Mouse (Mus musculus): Measurements from ENCODE around the gene Hist1h2ab. TPM values are rescaled to one million over a fixed set of nuclear protein-coding genes. Genes with fewer than 3 reads are reported as not detected.

The Hist1h2ab gene
- polyA plus RNA-seq, 1 experiment from 2014 or later, result 20.4 TPM

DNA sequence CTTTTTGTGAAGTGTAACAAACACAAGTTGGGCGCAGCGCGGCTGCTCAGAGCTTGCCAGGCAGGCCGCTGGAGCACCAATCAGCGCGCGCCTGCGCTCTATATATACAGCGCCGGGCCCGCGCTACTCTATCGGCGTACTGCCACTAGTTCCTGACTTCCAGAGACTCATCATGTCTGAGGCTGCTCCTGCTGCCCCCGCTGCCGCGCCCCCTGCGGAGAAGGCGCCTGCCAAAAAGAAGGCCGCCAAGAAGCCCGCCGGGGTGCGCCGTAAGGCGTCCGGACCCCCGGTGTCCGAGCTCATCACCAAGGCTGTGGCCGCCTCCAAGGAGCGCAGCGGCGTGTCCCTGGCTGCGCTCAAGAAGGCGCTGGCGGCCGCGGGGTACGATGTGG is 12.3 kb upstream of the Hist1h2ab start, which contains the start of gene Hist1h1c:
Gene Hist1h1c, plus strand, starts transcription at position 132 of the 392 bp plus-strand sequence.
- Histone ChIP-seq H3K27ac (peak within 1 kb of the TSS; percentile 99), H3K27me3 (no peaks in the 10 kb centered on the region), H3K4me1 (replicated peaks) (peaks cover 19% of the 10 kb centered on the region), H3K9me3 (replicated peaks) (no peaks in the 10 kb centered on the region), H3K36me3 (no peaks in the 10 kb centered on the region), H3K4me2 (peak within 1 kb of the TSS; percentile 97), H3K9ac (peak within 1 kb of the TSS; percentile 92), H3K4me3 (peak within 1 kb of the TSS; percentile 74)
- under 1% methylated on average over 38 of the region's 38 CpGs for WGBS
- ATAC-seq (replicated peaks; ENCODE audit: insufficient number of reproducible peaks, insufficient read depth, low FRiP score, low read depth), result peak; percentile 91

DNA sequence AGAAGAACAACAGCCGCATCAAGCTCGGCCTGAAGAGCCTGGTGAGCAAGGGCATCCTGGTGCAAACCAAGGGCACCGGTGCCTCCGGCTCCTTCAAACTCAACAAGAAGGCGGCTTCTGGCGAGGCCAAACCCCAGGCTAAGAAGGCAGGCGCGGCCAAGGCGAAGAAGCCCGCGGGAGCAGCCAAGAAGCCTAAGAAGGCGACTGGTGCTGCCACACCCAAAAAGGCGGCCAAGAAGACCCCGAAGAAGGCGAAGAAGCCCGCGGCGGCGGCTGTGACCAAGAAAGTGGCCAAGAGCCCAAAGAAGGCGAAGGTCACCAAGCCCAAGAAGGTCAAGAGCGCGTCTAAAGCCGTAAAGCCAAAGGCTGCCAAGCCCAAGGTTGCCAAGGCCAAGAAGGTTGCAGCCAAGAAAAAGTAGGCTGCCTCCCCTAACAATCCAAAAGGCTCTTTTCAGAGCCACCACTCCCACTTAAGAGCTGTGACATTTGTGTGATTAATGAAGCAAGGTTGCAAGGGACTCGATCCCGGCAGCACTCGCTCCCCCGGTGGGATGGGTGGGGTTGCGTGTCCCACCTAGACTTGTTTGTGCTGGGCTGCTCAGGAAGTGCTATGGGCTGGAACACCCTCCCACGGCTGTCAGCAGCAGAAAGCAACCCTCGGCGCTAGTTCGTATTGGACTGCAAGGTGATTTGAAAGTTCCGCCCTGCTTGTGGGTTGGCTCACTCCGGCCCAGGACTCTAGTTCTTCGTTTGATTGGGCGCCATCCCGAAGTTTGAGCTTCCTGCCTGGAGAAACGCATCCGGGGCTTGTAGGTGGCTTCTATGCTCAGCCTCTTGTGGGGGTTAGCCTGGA is 11.6 kb upstream of the Hist1h2ab start:
- peak overlapping the region; percentile 92 for H3K9ac ChIP-seq
- ATAC-seq (replicated peaks; ENCODE audit: insufficient number of reproducible peaks, insufficient read depth, low FRiP score, low read depth), result peak; percentile 88
- H3K4me2 ChIP-seq, result peak overlapping the region; percentile 97
- WGBS, result 0% methylated on average over 39 of the region's 39 CpGs
- no peaks in the 10 kb centered on the region for H3K27me3 ChIP-seq
- no peaks in the 10 kb centered on the region for H3K36me3 ChIP-seq
- H3K27ac ChIP-seq, result peak overlapping the region; percentile 99
- H3K9me3 ChIP-seq (replicated peaks), result no peaks in the 10 kb centered on the region
- H3K4me1 ChIP-seq (replicated peaks), result peaks cover 21% of the 10 kb centered on the region
- H3K4me3 ChIP-seq, result peak overlapping the region; percentile 74

DNA sequence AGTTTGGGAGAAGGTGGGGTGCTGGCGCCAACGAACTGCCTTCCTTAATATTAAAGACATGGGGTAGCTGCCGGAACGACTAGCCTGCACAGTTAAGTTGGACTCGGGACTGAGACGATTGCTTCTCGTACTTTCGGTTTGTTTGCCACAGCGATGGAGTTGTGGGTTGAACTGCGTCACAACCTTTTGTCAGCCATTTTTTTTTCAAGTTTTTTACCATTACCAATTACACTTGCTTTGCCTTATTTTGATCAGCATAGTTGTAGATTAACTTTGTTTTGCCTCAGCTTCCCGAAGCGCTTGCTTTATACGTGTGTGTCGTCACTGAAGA is 11.0 kb upstream of the Hist1h2ab start:
- Histone ChIP-seq H3K9me3 (replicated peaks) (no peaks in the 10 kb centered on the region), H3K4me1 (replicated peaks) (peaks cover 25% of the 10 kb centered on the region), H3K4me3 (peak overlapping the region; percentile 74), H3K9ac (peak overlapping the region; percentile 92), H3K4me2 (peak overlapping the region; percentile 97), H3K27me3 (no peaks in the 10 kb centered on the region), H3K27ac (peak overlapping the region; percentile 99), H3K36me3 (no peaks in the 10 kb centered on the region)
- WGBS, result under 1% methylated on average over 14 of the region's 14 CpGs
- ATAC-seq (replicated peaks; ENCODE audit: insufficient number of reproducible peaks, insufficient read depth, low FRiP score, low read depth), result no peak; the same call in 1 of the 2 replicates

DNA sequence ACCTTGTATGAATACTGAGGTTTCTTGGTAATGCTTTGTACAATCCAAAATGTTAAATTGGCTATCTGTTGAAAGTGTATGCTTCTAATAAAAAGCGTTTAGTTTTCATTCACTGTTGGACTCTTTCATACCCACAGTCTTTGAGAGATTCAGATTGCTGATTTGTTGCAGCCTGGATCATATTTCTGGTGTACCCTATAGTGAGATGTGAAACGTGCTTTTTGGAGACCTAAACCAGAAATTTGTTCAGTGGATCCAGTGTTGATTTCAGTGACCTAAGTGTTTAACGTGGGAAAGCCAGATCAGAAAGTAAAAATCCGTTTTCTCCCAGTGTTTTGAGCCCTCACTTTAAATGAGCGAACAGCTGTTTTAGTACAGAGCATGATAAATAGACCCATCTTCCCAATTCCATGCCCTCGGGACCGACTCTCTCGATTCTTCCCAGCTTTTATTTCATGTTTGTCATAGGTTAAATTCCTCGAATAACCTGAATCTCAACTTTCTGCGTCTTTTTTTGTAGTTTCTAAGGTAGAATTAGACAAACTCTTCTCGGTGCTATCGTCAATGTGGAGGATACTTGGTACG is 10.6 kb upstream of the Hist1h2ab start:
- no peak for ATAC-seq (replicated peaks; ENCODE audit: insufficient number of reproducible peaks, insufficient read depth, low FRiP score, low read depth)
- Histone ChIP-seq H3K4me3 (peak overlapping the region; percentile 74), H3K9me3 (replicated peaks) (no peaks in the 10 kb centered on the region), H3K9ac (peak overlapping the region; percentile 92), H3K36me3 (no peaks in the 10 kb centered on the region), H3K4me1 (replicated peaks) (peaks cover 25% of the 10 kb centered on the region), H3K27ac (peak overlapping the region; percentile 99), H3K4me2 (peak overlapping the region; percentile 97), H3K27me3 (no peaks in the 10 kb centered on the region)
- 28% methylated on average over 13 of the region's 13 CpGs for WGBS

DNA sequence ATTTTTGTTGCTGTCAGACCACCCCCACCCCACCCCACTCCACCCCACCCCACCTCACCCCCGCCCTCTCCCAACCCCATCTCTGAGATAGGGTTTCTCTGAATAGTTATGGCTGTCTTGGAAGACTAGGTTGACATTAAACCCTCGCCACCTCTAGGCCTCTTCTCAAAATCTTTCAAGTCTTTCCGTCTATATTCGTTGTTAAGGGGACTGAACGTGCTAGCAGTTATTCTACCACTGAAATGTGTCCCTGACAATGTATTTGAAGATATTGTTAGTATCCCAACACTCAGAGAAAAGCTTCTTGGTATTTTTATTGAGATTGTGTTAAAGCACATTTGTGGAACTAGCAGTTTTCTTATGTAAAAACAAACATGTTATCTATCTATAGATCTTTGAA is 10.0 kb upstream of the Hist1h2ab start:
- H3K9ac ChIP-seq, result no peak overlapping the region
- WGBS, result 52% methylated on average over 5 of the region's 5 CpGs
- H3K4me1 ChIP-seq (replicated peaks), result peaks cover 28% of the 10 kb centered on the region
- H3K36me3 ChIP-seq, result no peaks in the 10 kb centered on the region
- H3K4me2 ChIP-seq, result peak overlapping the region; percentile 97
- H3K4me3 ChIP-seq, result peak overlapping the region; percentile 74
- no peaks in the 10 kb centered on the region for H3K27me3 ChIP-seq
- no peak for ATAC-seq (replicated peaks; ENCODE audit: insufficient number of reproducible peaks, insufficient read depth, low FRiP score, low read depth)
- H3K9me3 ChIP-seq (replicated peaks), result no peaks in the 10 kb centered on the region
- H3K27ac ChIP-seq, result peak overlapping the region; percentile 99

DNA sequence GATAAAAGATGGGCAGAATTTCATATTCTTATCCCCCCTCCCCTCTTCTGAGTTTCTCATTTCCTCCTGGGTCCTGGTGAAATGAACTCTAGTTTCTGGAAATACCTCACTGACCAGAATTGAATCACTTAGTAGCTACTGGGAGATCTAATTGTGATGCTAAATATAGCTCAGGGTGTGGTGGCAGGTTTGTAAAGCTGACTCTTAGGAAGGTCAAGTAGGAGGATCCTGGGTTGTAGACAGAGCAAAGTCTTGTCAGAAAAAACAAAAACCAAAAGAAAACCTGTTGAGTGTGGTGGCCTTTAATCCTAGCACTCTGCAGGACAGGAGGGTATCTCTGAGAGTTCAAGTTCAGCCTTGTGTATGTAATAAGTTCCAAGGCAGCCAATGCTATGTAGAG is 8.9 kb upstream of the Hist1h2ab start:
- Histone ChIP-seq H3K9me3 (replicated peaks) (no peaks in the 10 kb centered on the region), H3K4me3 (no peak overlapping the region), H3K9ac (no peak overlapping the region), H3K27me3 (no peaks in the 10 kb centered on the region), H3K27ac (peak overlapping the region; percentile 9; the same call in 1 of the 2 replicates), H3K36me3 (no peaks in the 10 kb centered on the region), H3K4me1 (replicated peaks) (peaks cover 28% of the 10 kb centered on the region), H3K4me2 (0 out of 2 replicates have a peak overlapping the region, but pooled peaks have one; percentile 8)
- no peak for ATAC-seq (replicated peaks; ENCODE audit: insufficient number of reproducible peaks, insufficient read depth, low FRiP score, low read depth)

DNA sequence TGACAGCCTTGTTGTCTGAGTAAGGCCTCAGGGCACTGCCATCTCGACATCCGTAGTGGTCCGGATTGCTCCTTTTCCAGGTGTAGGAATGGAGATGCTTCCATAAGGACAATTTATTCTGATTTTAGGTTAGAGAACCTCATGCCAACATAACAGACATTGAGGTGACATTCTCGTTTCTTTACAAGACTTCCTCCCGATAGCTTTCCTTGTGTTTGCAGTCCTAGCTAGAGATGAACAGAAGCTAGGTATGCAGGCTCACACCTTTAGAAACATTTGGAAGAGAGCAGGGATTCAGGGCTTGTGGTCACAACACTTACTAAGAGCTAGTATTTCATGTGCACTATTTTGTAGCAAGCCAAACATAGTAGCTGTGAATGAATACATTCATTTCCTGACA is 7.7 kb upstream of the Hist1h2ab start:
- H3K36me3 ChIP-seq, result no peaks in the 10 kb centered on the region
- no peak for ATAC-seq (replicated peaks; ENCODE audit: insufficient number of reproducible peaks, insufficient read depth, low FRiP score, low read depth)
- no peak overlapping the region for H3K4me3 ChIP-seq
- peaks cover 33% of the 10 kb centered on the region for H3K4me1 ChIP-seq (replicated peaks)
- no peak overlapping the region for H3K27ac ChIP-seq
- H3K9me3 ChIP-seq (replicated peaks), result no peaks in the 10 kb centered on the region
- H3K27me3 ChIP-seq, result no peaks in the 10 kb centered on the region
- H3K4me2 ChIP-seq, result no peak overlapping the region
- WGBS, result 86% methylated on average over 5 of the region's 5 CpGs
- H3K9ac ChIP-seq, result no peak overlapping the region

DNA sequence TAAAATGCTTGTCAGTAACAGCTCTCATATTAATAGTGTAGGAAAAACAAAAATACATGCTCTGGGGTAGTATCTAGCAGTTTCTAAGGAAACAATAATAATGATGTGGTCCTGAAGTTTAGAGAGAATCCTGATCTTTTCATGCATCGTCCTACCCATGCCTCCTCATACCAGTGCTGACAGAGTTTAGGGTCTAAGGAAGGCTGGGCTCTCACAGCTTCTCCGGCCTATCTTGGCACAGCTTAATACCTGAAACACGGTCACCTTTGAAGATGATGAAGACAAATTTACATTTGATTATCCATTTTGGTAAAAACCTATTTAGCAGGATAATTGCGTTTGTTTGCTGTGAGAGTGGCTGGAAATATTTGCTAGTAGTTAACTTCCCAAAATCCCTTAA is 7.0 kb upstream of the Hist1h2ab start:
- H3K4me3 ChIP-seq, result no peak overlapping the region

DNA sequence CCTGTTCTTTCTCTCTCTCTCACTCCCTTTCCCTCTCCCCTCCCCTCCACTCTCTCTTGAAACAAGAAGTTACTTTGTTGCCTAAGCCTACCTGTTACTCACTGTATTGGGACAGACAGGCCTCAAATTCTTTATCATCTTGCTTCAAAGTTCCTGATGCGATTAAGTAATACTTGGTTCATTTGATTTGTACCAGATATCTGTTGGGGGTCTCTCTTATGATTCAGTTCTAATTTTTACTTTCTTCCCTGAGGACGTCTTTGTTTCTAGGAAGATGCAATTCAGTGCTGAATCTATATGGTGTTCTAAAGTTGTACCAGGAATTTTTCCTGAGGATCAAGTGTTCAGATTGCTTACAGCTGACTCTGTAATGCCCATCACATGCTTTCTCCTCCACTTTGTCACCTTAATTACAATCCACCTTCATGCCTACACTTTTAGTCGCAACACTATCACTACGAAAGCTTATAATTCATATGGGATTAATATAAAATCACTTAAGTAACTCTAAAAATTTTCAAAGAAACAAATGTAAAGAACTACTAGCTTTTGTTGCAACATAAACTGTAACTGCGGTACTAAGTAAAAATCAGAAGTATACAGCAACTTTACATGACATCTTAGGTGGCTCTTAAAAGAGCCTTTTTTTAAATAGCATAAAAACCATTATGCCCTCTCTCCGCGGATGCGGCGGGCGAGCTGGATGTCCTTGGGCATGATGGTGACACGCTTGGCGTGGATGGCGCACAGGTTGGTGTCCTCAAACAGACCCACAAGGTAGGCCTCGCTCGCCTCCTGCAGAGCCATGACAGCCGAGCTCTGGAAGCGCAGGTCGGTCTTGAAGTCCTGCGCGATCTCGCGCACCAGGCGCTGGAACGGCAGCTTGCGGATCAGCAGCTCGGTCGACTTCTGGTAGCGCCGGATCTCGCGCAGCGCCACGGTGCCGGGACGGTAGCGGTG is 6.2 kb upstream of the Hist1h2ab start:
- H3K36me3 ChIP-seq, result no peaks in the 10 kb centered on the region
- no peak for ATAC-seq (replicated peaks; ENCODE audit: insufficient number of reproducible peaks, insufficient read depth, low FRiP score, low read depth)
- peak overlapping the region; percentile 35; the same call in 1 of the 2 replicates for H3K9ac ChIP-seq

More for the DNA sequence above, 7.0 kb upstream of the Hist1h2ab start:
- no peaks in the 10 kb centered on the region for H3K36me3 ChIP-seq
- no peak for ATAC-seq (replicated peaks; ENCODE audit: insufficient number of reproducible peaks, insufficient read depth, low FRiP score, low read depth)
- 0 out of 2 replicates have a peak overlapping the region, but pooled peaks have one; percentile 35 for H3K9ac ChIP-seq
- H3K27ac ChIP-seq, result peak overlapping the region; percentile 72; the same call in 1 of the 2 replicates
- H3K4me2 ChIP-seq, result peak overlapping the region; percentile 70
- H3K9me3 ChIP-seq (replicated peaks), result no peaks in the 10 kb centered on the region
- H3K27me3 ChIP-seq, result no peaks in the 10 kb centered on the region
- WGBS, result 43% methylated on average over 4 of the region's 4 CpGs
- peaks cover 33% of the 10 kb centered on the region for H3K4me1 ChIP-seq (replicated peaks)

DNA sequence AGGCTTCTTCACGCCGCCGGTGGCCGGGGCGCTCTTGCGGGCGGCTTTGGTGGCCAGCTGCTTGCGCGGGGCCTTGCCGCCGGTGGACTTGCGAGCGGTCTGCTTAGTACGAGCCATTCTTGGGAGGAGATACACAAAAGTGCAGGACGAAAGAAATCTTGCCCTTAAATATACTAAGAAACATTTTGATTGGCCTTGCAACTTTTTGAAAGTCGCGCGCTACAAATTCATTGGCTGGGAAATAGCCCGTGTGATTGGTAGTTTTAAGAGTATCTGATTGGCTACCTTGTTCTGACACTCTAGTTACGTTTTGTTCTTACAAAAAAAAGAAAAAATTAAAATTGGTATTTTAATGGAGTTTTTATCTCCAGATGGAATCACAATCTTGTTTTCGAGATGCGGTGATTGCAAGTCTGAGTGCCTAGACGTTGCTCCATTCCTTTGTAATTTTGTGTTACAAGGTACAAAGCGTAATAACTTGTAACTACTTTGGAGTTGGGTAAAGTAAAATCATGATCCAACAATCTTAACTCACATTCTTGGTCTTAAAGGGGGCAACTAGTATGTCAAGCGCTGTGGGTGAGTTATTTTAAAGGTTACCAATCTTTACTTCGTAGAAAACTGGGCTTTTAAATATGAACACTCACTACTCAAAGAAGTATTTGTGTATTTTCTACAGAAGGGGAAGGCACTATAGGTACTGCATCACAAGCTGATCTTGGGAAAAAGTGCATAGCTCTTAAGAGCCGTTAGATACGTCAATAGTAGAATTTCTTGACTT is 5.4 kb upstream of the Hist1h2ab start, which contains the start of gene Hist1h3c:
Gene Hist1h3c, minus strand, starts transcription at position 222 of the 781 bp plus-strand sequence.
- H3K27me3 ChIP-seq, result no peaks in the 10 kb centered on the region
- peak; percentile 53 for ATAC-seq (replicated peaks; ENCODE audit: insufficient number of reproducible peaks, insufficient read depth, low FRiP score, low read depth)
- H3K4me2 ChIP-seq, result peak within 1 kb of the TSS; percentile 70
- WGBS, result under 1% methylated on average over 24 of the region's 28 CpGs
- peak within 1 kb of the TSS; percentile 49 for H3K4me3 ChIP-seq
- peak within 1 kb of the TSS; percentile 99 for H3K27ac ChIP-seq
- peaks cover 26% of the 10 kb centered on the region for H3K4me1 ChIP-seq (replicated peaks)
- no peaks in the 10 kb centered on the region for H3K9me3 ChIP-seq (replicated peaks)
- H3K9ac ChIP-seq, result peak within 1 kb of the TSS; percentile 65
- no peaks in the 10 kb centered on the region for H3K36me3 ChIP-seq

More for the DNA sequence above, 6.2 kb upstream of the Hist1h2ab start:
- H3K9me3 ChIP-seq (replicated peaks), result no peaks in the 10 kb centered on the region
- H3K4me1 ChIP-seq (replicated peaks), result peaks cover 30% of the 10 kb centered on the region
- H3K4me2 ChIP-seq, result peak overlapping the region; percentile 70
- WGBS, result 2% methylated on average over 20 of the region's 36 CpGs
- peak overlapping the region; percentile 49 for H3K4me3 ChIP-seq
- no peaks in the 10 kb centered on the region for H3K27me3 ChIP-seq
- peak overlapping the region; percentile 72 for H3K27ac ChIP-seq

Data from heart, embryonic 15.5 days (tissue).